Mouse (Mus musculus) embryo, embryonic 11.5 days (tissue): ENCODE data around the gene Olfr1288.

Experiments
- DNase-seq: peaks from one replicate; pipeline ENCODE4 v3.0.0-alpha.2; 2012; ENCODE audit warnings: low read depth, low spot score

Olfr1288 gene

GRCm38 (mm10) chr2:111473801-111474200 lies at the start of gene Olfr1288:
Olfr1288 (plus strand) TSS chr2:111474101.
- no peak for DNase-seq

GRCm38 (mm10) chr2:111448842-111449241 lies 25.1 kb upstream of the Olfr1288 start, which contains the start of gene Olfr1287:
Olfr1287 (plus strand) TSS chr2:111449142.
- no peak for DNase-seq

- no peak for DNase-seq
These were observed 6.6 kb downstream of the Olfr1288 start, which contains the start of gene Olfr1289 for GRCm38 (mm10) chr2:111480519-111480918. Olfr1289 (plus strand) TSS chr2:111480819.

GRCm38 (mm10) chr2:111493729-111494128 lies 19.8 kb downstream of the Olfr1288 start, which contains the start of gene Olfr1290:
Olfr1290 (minus strand) TSS chr2:111493829.
- no peak for DNase-seq

- DNase-seq, result no peak
These were observed 23.0 kb downstream of the Olfr1288 start, which contains the start of gene Olfr1291-ps1 for GRCm38 (mm10) chr2:111496880-111497279. Olfr1291-ps1 (plus strand) TSS chr2:111497180.

GRCm38 (mm10) chr2:111517451-111517850 lies 43.5 kb downstream of the Olfr1288 start:
- no peak for DNase-seq

- DNase-seq, result no peak
These were observed 51.0 kb downstream of the Olfr1288 start, which contains the start of gene Olfr1293-ps for GRCm38 (mm10) chr2:111524903-111525302. Olfr1293-ps (plus strand) TSS chr2:111525203.
